Mouse (Mus musculus) myocyte (in vitro differentiated cells): ENCODE results near the gene Barx1. TPM values are rescaled to one million over a fixed set of nuclear protein-coding genes. Genes with fewer than 3 reads are reported as not detected.

ENCODE experiments used
- H3K27me3 ChIP-seq: one replicate; pipeline ENCODE4 v1.6.1; 2011; ENCODE audit not compliant: control insufficient read depth, insufficient read depth, insufficient read length
- H3K36me3 ChIP-seq: one replicate; pipeline ENCODE4 v1.6.1; 2011; ENCODE audit not compliant: control insufficient read depth, insufficient read depth
- H3K4me2 ChIP-seq: one replicate; pipeline ENCODE4 v1.6.1; 2011; ENCODE audit warnings: low read depth, control low read depth
- H3K4me3 ChIP-seq: one replicate; pipeline ENCODE4 v1.5.1; 2011; ENCODE audit warnings: mild to moderate bottlenecking, control low read depth, moderate library complexity
- H3K79me2 ChIP-seq: one replicate; pipeline ENCODE4 v1.6.1; 2011; ENCODE audit not compliant: control insufficient read depth, insufficient read depth
- H3ac ChIP-seq: one replicate; pipeline ENCODE4 v1.6.1; 2011; ENCODE audit not compliant: control insufficient read depth, insufficient read length
- CEBPB ChIP-seq: IDR thresholded peaks from 2 replicates; pipeline ENCODE4 v1.6.1; 2011; ENCODE audit warnings: mild to moderate bottlenecking, moderate library complexity; ENCODE audit not compliant: poor library complexity, insufficient read depth, severe bottlenecking
- E2F4 ChIP-seq: IDR thresholded peaks from one replicate; pipeline ENCODE4 v1.6.1; 2011; ENCODE audit warnings: mild to moderate bottlenecking, control low read depth, moderate library complexity; ENCODE audit not compliant: insufficient read depth
- MAX ChIP-seq: IDR thresholded peaks from one replicate; pipeline ENCODE4 v1.6.1; 2011; ENCODE audit warnings: low read depth, mild to moderate bottlenecking, control low read depth
- MYOD1 ChIP-seq, 3 experiments: IDR thresholded peaks; one replicate each; pipeline ENCODE4 v1.6.1; 2011; ENCODE audit warnings: control low read depth in 2 of 3, low read depth in 2 of 3, mild to moderate bottlenecking in 2 of 3, moderate library complexity in 1 of 3; ENCODE audit not compliant: insufficient read length in 2 of 3, control insufficient read depth in 1 of 3
- MYOG ChIP-seq, 3 experiments: IDR thresholded peaks; one replicate each; pipeline ENCODE4 v1.6.1; 2011; ENCODE audit warnings: control low read depth in 2 of 3, low read depth in 2 of 3, mild to moderate bottlenecking in 2 of 3; ENCODE audit not compliant: insufficient read length in 2 of 3, control insufficient read depth in 1 of 3, insufficient read depth in 1 of 3
- POLR2A ChIP-seq: IDR thresholded peaks from one replicate; pipeline ENCODE4 v1.6.1; 2011; ENCODE audit warnings: low read depth, mild to moderate bottlenecking, control low read depth, moderate library complexity; ENCODE audit not compliant: insufficient read length
- POLR2AphosphoS2 ChIP-seq: IDR thresholded peaks from one replicate; pipeline ENCODE4 v1.6.1; 2011; ENCODE audit warnings: low read depth, control low read depth; ENCODE audit not compliant: insufficient read length
- REST ChIP-seq: IDR thresholded peaks from one replicate; pipeline ENCODE4 v1.6.1; 2011; ENCODE audit warnings: mild to moderate bottlenecking, control low read depth, moderate library complexity; ENCODE audit not compliant: insufficient read depth, insufficient read length
- SRF ChIP-seq: IDR thresholded peaks from one replicate; pipeline ENCODE4 v1.6.1; 2011; ENCODE audit warnings: low read depth; ENCODE audit not compliant: control insufficient read depth, insufficient read length
- TCF12 ChIP-seq: IDR thresholded peaks from one replicate; pipeline ENCODE4 v1.6.1; 2011; ENCODE audit warnings: mild to moderate bottlenecking, control low read depth; ENCODE audit not compliant: poor library complexity, insufficient read depth, severe bottlenecking
- TCF3 ChIP-seq: IDR thresholded peaks from one replicate; pipeline ENCODE4 v1.6.1; 2011; ENCODE audit warnings: low read depth, control low read depth; ENCODE audit not compliant: insufficient read length
- USF1 ChIP-seq: IDR thresholded peaks from one replicate; pipeline ENCODE4 v1.6.1; 2011; ENCODE audit warnings: low read depth, mild to moderate bottlenecking, control low read depth, moderate library complexity
- polyA plus RNA-seq: library from polyadenylated mRNA; unstranded; fragments of >200 nt; fragmentation: generic; extraction: Trizol; gene quantifications from one replicate; pipeline ENCODE4 v1.2.1, GENCODE M21; 2012; ENCODE audit warnings: missing spikeins

The Barx1 gene
- polyA plus RNA-seq, 1 experiment, result not detected

DNA sequence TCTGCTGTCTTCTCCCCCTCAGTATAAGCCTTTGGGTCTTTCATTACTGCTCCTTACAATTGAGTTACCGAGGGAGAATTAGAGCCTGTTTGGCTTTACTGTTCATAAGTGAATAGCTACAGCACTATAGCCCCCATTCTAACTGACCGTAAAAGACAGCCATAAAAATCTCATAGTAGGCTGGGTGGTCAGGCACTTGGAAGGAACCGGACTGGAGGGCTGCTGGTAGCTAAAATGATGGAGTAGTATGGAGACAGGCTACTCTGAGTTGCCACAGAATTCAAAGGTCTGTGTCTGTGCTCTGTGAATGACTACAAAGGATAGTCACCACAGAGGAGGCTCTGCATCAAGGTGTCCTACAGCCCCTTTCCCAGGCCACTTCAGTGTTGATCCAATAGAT, 18.8 kb upstream of the Barx1 start:
- TF ChIP-seq CEBPB (no peak), USF1 (no peak), SRF (no peak), POLR2AphosphoS2 (no peak), MAX (no peak), E2F4 (no peak), TCF3 (no peak), MYOG (IDR thresholded peaks at IDR 0.05; ENCODE audit: control insufficient read depth in 1 of 3, insufficient read depth in 1 of 3, insufficient read length in 2 of 3, low read depth in 2 of 3) (no peak), TCF12 (no peak), POLR2A (no peak), MYOD1 (IDR thresholded peaks at IDR 0.05; ENCODE audit: control insufficient read depth in 1 of 3, insufficient read length in 2 of 3, low read depth in 2 of 3) (no peak), REST (no peak)
- H3K4me2 ChIP-seq, result no peak overlapping the region
- H3K79me2 ChIP-seq, result no peaks in the 10 kb centered on the region

DNA sequence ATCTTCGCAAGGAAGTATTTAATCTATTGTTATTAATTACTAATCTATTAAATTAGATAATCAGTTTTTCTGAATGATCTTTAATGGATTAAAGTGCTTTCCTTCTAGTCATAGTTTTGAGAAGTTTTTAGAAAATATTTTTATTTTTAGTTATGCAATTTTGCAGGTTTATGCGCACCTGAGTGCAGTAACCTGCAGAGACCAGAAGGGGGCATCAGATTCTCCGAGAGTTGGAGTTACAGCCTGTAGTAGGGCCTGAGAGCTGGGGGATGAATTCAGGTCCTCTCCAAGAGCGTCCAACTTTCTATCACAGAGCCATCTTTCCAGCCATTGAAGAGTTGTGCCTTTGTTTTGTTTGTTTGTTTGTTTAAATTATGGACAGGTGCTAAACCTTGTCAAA, 16.1 kb upstream of the Barx1 start:
- no peak overlapping the region for H3ac ChIP-seq
- no peak overlapping the region for H3K4me2 ChIP-seq
- H3K36me3 ChIP-seq, result no peaks in the 10 kb centered on the region
- no peaks in the 10 kb centered on the region for H3K27me3 ChIP-seq
- TF ChIP-seq REST, result no peak
- no peak for TF ChIP-seq MAX
- TF ChIP-seq E2F4, result no peak
- no peak for TF ChIP-seq MYOD1 (IDR thresholded peaks at IDR 0.05; ENCODE audit: control insufficient read depth in 1 of 3, insufficient read length in 2 of 3, low read depth in 2 of 3)
- no peak for TF ChIP-seq TCF12
- no peak for TF ChIP-seq SRF
- no peak for TF ChIP-seq CEBPB
- TF ChIP-seq MYOG (IDR thresholded peaks at IDR 0.05; ENCODE audit: control insufficient read depth in 1 of 3, insufficient read depth in 1 of 3, insufficient read length in 2 of 3, low read depth in 2 of 3), result no peak
- no peak for TF ChIP-seq TCF3
- H3K4me3 ChIP-seq, result no peak overlapping the region
- no peaks in the 10 kb centered on the region for H3K79me2 ChIP-seq

More for the DNA sequence above, 18.8 kb upstream of the Barx1 start:
- Histone ChIP-seq H3K4me3 (no peak overlapping the region), H3K27me3 (no peaks in the 10 kb centered on the region), H3K36me3 (no peaks in the 10 kb centered on the region), H3ac (no peak overlapping the region)

DNA sequence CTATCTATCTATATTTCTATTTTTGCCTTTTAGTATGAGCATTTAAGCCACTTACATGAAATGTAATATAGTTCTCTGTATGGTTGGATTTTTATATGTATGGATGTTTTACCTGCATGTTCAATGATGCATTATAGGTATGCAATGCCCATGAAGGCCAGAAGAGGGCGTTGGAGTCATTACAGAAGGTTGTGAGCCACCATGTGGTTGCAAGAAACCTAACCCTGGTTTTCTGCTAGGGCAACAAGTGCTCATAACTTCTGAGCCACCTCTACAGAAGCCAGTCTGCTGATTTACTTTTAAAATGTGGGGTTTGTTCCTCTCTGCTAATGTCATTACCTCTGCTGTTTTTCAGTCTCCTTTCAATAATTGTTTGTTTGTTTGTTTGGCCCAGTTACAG, 12.2 kb upstream of the Barx1 start:
- H3K4me2 ChIP-seq, result no peak overlapping the region
- no peak for TF ChIP-seq CEBPB
- no peak for TF ChIP-seq TCF12
- no peak for TF ChIP-seq E2F4
- TF ChIP-seq MYOG (IDR thresholded peaks at IDR 0.05; ENCODE audit: control insufficient read depth in 1 of 3, insufficient read depth in 1 of 3, insufficient read length in 2 of 3, low read depth in 2 of 3), result no peak
- no peak for TF ChIP-seq REST
- TF ChIP-seq USF1, result no peak
- no peak for TF ChIP-seq POLR2AphosphoS2
- no peak for TF ChIP-seq MAX
- no peak for TF ChIP-seq POLR2A
- no peak for TF ChIP-seq MYOD1 (IDR thresholded peaks at IDR 0.05; ENCODE audit: control insufficient read depth in 1 of 3, insufficient read length in 2 of 3, low read depth in 2 of 3)
- no peak for TF ChIP-seq SRF
- no peak for TF ChIP-seq TCF3
- H3ac ChIP-seq, result no peak overlapping the region
- H3K79me2 ChIP-seq, result no peaks in the 10 kb centered on the region
- no peaks in the 10 kb centered on the region for H3K27me3 ChIP-seq
- H3K36me3 ChIP-seq, result no peaks in the 10 kb centered on the region
- no peak overlapping the region for H3K4me3 ChIP-seq

GRCm38 (mm10) chr13:48651132-48652065, 11.4 kb upstream of the Barx1 start:
- peaks cover 5% of the 10 kb centered on the region for H3K27me3 ChIP-seq
- H3K4me3 ChIP-seq, result no peak overlapping the region
- H3K79me2 ChIP-seq, result no peaks in the 10 kb centered on the region
- no peaks in the 10 kb centered on the region for H3K36me3 ChIP-seq
- H3K4me2 ChIP-seq, result no peak overlapping the region
- TF ChIP-seq TCF3 (no peak), MYOD1 (IDR thresholded peaks at IDR 0.05; ENCODE audit: control insufficient read depth in 1 of 3, insufficient read length in 2 of 3, low read depth in 2 of 3) (peak in 2 of 3 experiments; percentile 33 to 41), CEBPB (no peak)
- H3ac ChIP-seq, result no peak overlapping the region
